Mouse (Mus musculus) kidney, embryonic 15.5 days (tissue): ENCODE measurements at regions not wholly inside any gene's neighbourhood (a gene's known extent, or its start where the extent isn't known, plus 50 kb on each side); places are given as distances from the start of the nearest gene placed in this dataset.

Experiments used
- ATAC-seq: fragments of 200-750 bp; cut with Nextera tagmentation; replicated peaks from 2 replicates; pipeline ENCODE4 v1.8.0; 2017; ENCODE audit warnings: moderate TSS enrichment; ENCODE audit not compliant: low FRiP score
- H3K27ac ChIP-seq: fragments of 300-500 bp; sonication (generic); 2 replicates; pipeline ENCODE4 v1.5.1; 2015; ENCODE audit warnings: mild to moderate bottlenecking, inconsistent platforms
- H3K27me3 ChIP-seq: fragments of 300-500 bp; sonication (generic); 2 replicates; pipeline ENCODE4 v1.6.1; 2015; ENCODE audit warnings: inconsistent platforms
- H3K36me3 ChIP-seq: fragments of 300-500 bp; sonication (generic); 2 replicates; pipeline ENCODE4 v1.6.1; 2015; ENCODE audit warnings: inconsistent platforms
- H3K4me1 ChIP-seq: fragments of 300-500 bp; sonication (generic); 2 replicates; pipeline ENCODE4 v1.6.1; 2015; ENCODE audit warnings: inconsistent platforms
- H3K4me2 ChIP-seq: fragments of 300-500 bp; sonication (generic); 2 replicates; pipeline ENCODE4 v1.6.1; 2015; ENCODE audit warnings: moderate library complexity, mild to moderate bottlenecking, inconsistent platforms
- H3K4me3 ChIP-seq: fragments of 300-500 bp; sonication (generic); replicated peaks from 2 replicates; pipeline ENCODE4 v1.5.1; 2015; ENCODE audit warnings: mild to moderate bottlenecking, inconsistent platforms
- H3K9ac ChIP-seq: fragments of 300-500 bp; sonication (generic); 2 replicates; pipeline ENCODE4 v1.6.1; 2015; ENCODE audit warnings: mild to moderate bottlenecking, inconsistent platforms
- H3K9me3 ChIP-seq: fragments of 300-500 bp; sonication (generic); replicated peaks from 2 replicates; pipeline ENCODE4 v1.6.1; 2016; ENCODE audit warnings: inconsistent platforms
- WGBS: fragments of 180-500 bp; shearing (Covaris S2); methylation state at CpG from one replicate; pipeline ENCODE4 v1.1.7; 2015; ENCODE audit warnings: mixed read lengths; 5-methylcytosine and 5-hydroxymethylcytosine counted together

- Histone ChIP-seq H3K4me1 (0 out of 2 replicates have a peak, but pooled peaks cover 9% of the 10 kb centered on the region), H3K4me2 (no peak overlapping the region), H3K9me3 (no peaks in the 10 kb centered on the region), H3K36me3 (no peaks in the 10 kb centered on the region), H3K27me3 (no peaks in the 10 kb centered on the region), H3K4me3 (no peak overlapping the region), H3K27ac (no peak overlapping the region), H3K9ac (no peak overlapping the region)
- WGBS = 72% methylated on average over 3 of the region's 3 CpGs
- ATAC-seq = no peak
Measured at GRCm38 (mm10) chr5:148775232-148775631, 153.9 kb downstream of the Katnal1 start.

- Histone ChIP-seq H3K27ac (no peak overlapping the region), H3K4me3 (no peak overlapping the region), H3K4me2 (no peak overlapping the region), H3K9me3 (no peaks in the 10 kb centered on the region), H3K36me3 (no peaks in the 10 kb centered on the region), H3K27me3 (no peaks in the 10 kb centered on the region), H3K9ac (no peak overlapping the region), H3K4me1 (0 out of 2 replicates have a peak, but pooled peaks cover 9% of the 10 kb centered on the region)
- ATAC-seq = no peak
- WGBS = 60% methylated on average over 3 of the region's 3 CpGs
Measured at GRCm38 (mm10) chr5:148774446-148774845, 154.7 kb downstream of the Katnal1 start.

- Histone ChIP-seq H3K27me3 (no peaks in the 10 kb centered on the region), H3K4me3 (no peak overlapping the region), H3K36me3 (no peaks in the 10 kb centered on the region), H3K4me1 (peaks cover 18% of the 10 kb centered on the region), H3K9ac (no peak overlapping the region), H3K27ac (no peak overlapping the region), H3K9me3 (no peaks in the 10 kb centered on the region), H3K4me2 (no peak overlapping the region)
- ATAC-seq = no peak
- WGBS = 75% methylated on average over 4 of the region's 4 CpGs
Measured at GRCm38 (mm10) chr5:148769452-148769851, 159.7 kb downstream of the Katnal1 start.

GRCm38 (mm10) chr5:148768346-148768745, 160.8 kb downstream of the Katnal1 start:
- H3K27me3 ChIP-seq = no peaks in the 10 kb centered on the region
- H3K9me3 ChIP-seq = no peaks in the 10 kb centered on the region
- no peak overlapping the region for H3K9ac ChIP-seq
- H3K4me1 ChIP-seq = peaks cover 18% of the 10 kb centered on the region
- no peaks in the 10 kb centered on the region for H3K36me3 ChIP-seq
- H3K4me3 ChIP-seq = no peak overlapping the region
- H3K4me2 ChIP-seq = no peak overlapping the region
- 25% methylated on average over 7 of the region's 7 CpGs for WGBS
- peak; percentile 76 for ATAC-seq
- H3K27ac ChIP-seq = no peak overlapping the region

- Histone ChIP-seq H3K36me3 (no peaks in the 10 kb centered on the region), H3K4me1 (peaks cover 16% of the 10 kb centered on the region), H3K27me3 (no peaks in the 10 kb centered on the region), H3K4me3 (no peak overlapping the region), H3K4me2 (no peak overlapping the region), H3K27ac (no peak overlapping the region), H3K9ac (no peak overlapping the region), H3K9me3 (no peaks in the 10 kb centered on the region)
- WGBS = 97% methylated on average over 7 of the region's 7 CpGs
- no peak for ATAC-seq
Measured at GRCm38 (mm10) chr5:148765993-148766392, 163.1 kb downstream of the Katnal1 start.

- H3K36me3 ChIP-seq = no peaks in the 10 kb centered on the region
- peaks cover 46% of the 10 kb centered on the region for H3K4me1 ChIP-seq
- no peak overlapping the region for H3K9ac ChIP-seq
- no peaks in the 10 kb centered on the region for H3K9me3 ChIP-seq
- H3K27me3 ChIP-seq = no peaks in the 10 kb centered on the region
- no peak overlapping the region for H3K4me2 ChIP-seq
- WGBS = 68% methylated on average over 9 of the region's 9 CpGs
- ATAC-seq = no peak
- H3K27ac ChIP-seq = no peak overlapping the region
- no peak overlapping the region for H3K4me3 ChIP-seq
Measured at GRCm38 (mm10) chr5:148760108-148760507, 169.0 kb downstream of the Katnal1 start.

- Histone ChIP-seq H3K4me2 (no peak overlapping the region), H3K27me3 (no peaks in the 10 kb centered on the region), H3K36me3 (no peaks in the 10 kb centered on the region), H3K27ac (no peak overlapping the region), H3K9ac (no peak overlapping the region), H3K4me1 (peaks cover 50% of the 10 kb centered on the region), H3K4me3 (no peak overlapping the region), H3K9me3 (no peaks in the 10 kb centered on the region)
- no peak for ATAC-seq
- WGBS = 78% methylated on average over 7 of the region's 7 CpGs
Measured at GRCm38 (mm10) chr5:148758786-148759185, 170.3 kb downstream of the Katnal1 start.

GRCm38 (mm10) chr5:148757715-148758114, 171.4 kb downstream of the Katnal1 start:
- Histone ChIP-seq H3K27ac (peak overlapping the region; percentile 92), H3K9me3 (no peaks in the 10 kb centered on the region), H3K36me3 (no peaks in the 10 kb centered on the region), H3K4me3 (no peak overlapping the region), H3K4me1 (peaks cover 50% of the 10 kb centered on the region), H3K4me2 (no peak overlapping the region), H3K9ac (no peak overlapping the region), H3K27me3 (no peaks in the 10 kb centered on the region)
- WGBS = 40% methylated on average over 5 of the region's 5 CpGs
- ATAC-seq = peak; percentile 15; the same call in 1 of the 2 replicates

- H3K4me2 ChIP-seq = peak overlapping the region; percentile 25; the same call in 1 of the 2 replicates
- no peaks in the 10 kb centered on the region for H3K36me3 ChIP-seq
- peak overlapping the region; percentile 92 for H3K27ac ChIP-seq
- peaks cover 50% of the 10 kb centered on the region for H3K4me1 ChIP-seq
- no peaks in the 10 kb centered on the region for H3K27me3 ChIP-seq
- whole genome bisulfite sequencing = 21% methylated on average over 8 of the region's 8 CpGs
- H3K4me3 ChIP-seq = no peak overlapping the region
- no peak overlapping the region for H3K9ac ChIP-seq
- peak; percentile 94 for ATAC-seq
- no peaks in the 10 kb centered on the region for H3K9me3 ChIP-seq
Measured at GRCm38 (mm10) chr5:148757236-148757635, 171.9 kb downstream of the Katnal1 start.

GRCm38 (mm10) chr5:148756246-148756930, 172.7 kb downstream of the Katnal1 start:
- 50% methylated on average over 16 of the region's 16 CpGs for WGBS
- no peak overlapping the region for H3K4me3 ChIP-seq
- peak; percentile 81 for ATAC-seq
- H3K36me3 ChIP-seq = no peaks in the 10 kb centered on the region
- peak overlapping the region; percentile 92 for H3K27ac ChIP-seq
- no peak overlapping the region for H3K9ac ChIP-seq
- H3K9me3 ChIP-seq = no peaks in the 10 kb centered on the region
- peak overlapping the region; percentile 31 for H3K4me2 ChIP-seq
- H3K27me3 ChIP-seq = no peaks in the 10 kb centered on the region
- peaks cover 50% of the 10 kb centered on the region for H3K4me1 ChIP-seq

GRCm38 (mm10) chr5:148755807-148756206, 173.3 kb downstream of the Katnal1 start:
- peak overlapping the region; percentile 92 for H3K27ac ChIP-seq
- H3K4me3 ChIP-seq = no peak overlapping the region
- 83% methylated on average over 8 of the region's 8 CpGs for WGBS
- no peaks in the 10 kb centered on the region for H3K9me3 ChIP-seq
- H3K4me1 ChIP-seq = peaks cover 50% of the 10 kb centered on the region
- ATAC-seq = no peak
- H3K4me2 ChIP-seq = no peak overlapping the region
- H3K27me3 ChIP-seq = no peaks in the 10 kb centered on the region
- H3K36me3 ChIP-seq = no peaks in the 10 kb centered on the region
- no peak overlapping the region for H3K9ac ChIP-seq

- H3K9me3 ChIP-seq = no peaks in the 10 kb centered on the region
- H3K4me3 ChIP-seq = no peak overlapping the region
- ATAC-seq = no peak
- H3K27me3 ChIP-seq = no peaks in the 10 kb centered on the region
- 52% methylated on average over 10 of the region's 10 CpGs for WGBS
- H3K4me2 ChIP-seq = no peak overlapping the region
- H3K9ac ChIP-seq = no peak overlapping the region
- H3K27ac ChIP-seq = no peak overlapping the region; the same call in 1 of the 2 replicates
- peaks cover 44% of the 10 kb centered on the region for H3K4me1 ChIP-seq
- no peaks in the 10 kb centered on the region for H3K36me3 ChIP-seq
Measured at GRCm38 (mm10) chr5:148754896-148755295, 174.2 kb downstream of the Katnal1 start.

- Histone ChIP-seq H3K4me2 (no peak overlapping the region), H3K27me3 (no peaks in the 10 kb centered on the region), H3K9me3 (no peaks in the 10 kb centered on the region), H3K9ac (no peak overlapping the region), H3K4me3 (no peak overlapping the region), H3K36me3 (no peaks in the 10 kb centered on the region), H3K27ac (no peak overlapping the region), H3K4me1 (peaks cover 38% of the 10 kb centered on the region)
- 97% methylated on average over 6 of the region's 6 CpGs for WGBS
- ATAC-seq = no peak
Measured at GRCm38 (mm10) chr5:148754363-148754762, 174.8 kb downstream of the Katnal1 start.
